Mouse (Mus musculus): ENCODE results near the gene Pithd1.
"Not testable (repeated sequence)": the region's sequence is repeated elsewhere in the genome, so short reads cannot be mapped to it uniquely, and the experiment has no call there.

Pithd1 gene

GRCm38 (mm10) chr4:135960717-135961116 is 26.3 kb downstream of the Pithd1 start:
- peak; percentile 72 to 86 for DNase-seq

GRCm38 (mm10) chr4:135958354-135958753 is 28.7 kb downstream of the Pithd1 start:
- DNase-seq: peak in 1 of 2 experiments; percentile 51

- DNase-seq: no peak
Measured at GRCm38 (mm10) chr4:135955886-135956285, 31.2 kb downstream of the Pithd1 start.

- DNase-seq: peak; percentile 49 to 82
Measured at GRCm38 (mm10) chr4:135954241-135954640, 32.8 kb downstream of the Pithd1 start.

- DNase-seq: no peak
Measured at GRCm38 (mm10) chr4:135953179-135953578, 33.9 kb downstream of the Pithd1 start.

- no peak for DNase-seq
Measured at GRCm38 (mm10) chr4:135951505-135951904, 35.6 kb downstream of the Pithd1 start.

- DNase-seq: no peak
Measured at GRCm38 (mm10) chr4:135950365-135950764, 36.7 kb downstream of the Pithd1 start.

- DNase-seq: no peak
Measured at GRCm38 (mm10) chr4:135949911-135950310, 37.2 kb downstream of the Pithd1 start.

- DNase-seq: peak; percentile 46 to 61
Measured at GRCm38 (mm10) chr4:135949475-135949874, 37.6 kb downstream of the Pithd1 start.

GRCm38 (mm10) chr4:135948142-135948541 is 38.9 kb downstream of the Pithd1 start:
- DNase-seq: no peak

GRCm38 (mm10) chr4:135946659-135947301 is 40.3 kb downstream of the Pithd1 start:
- DNase-seq: no peak

- peak; percentile 96 to 97 for DNase-seq
Measured at GRCm38 (mm10) chr4:135946278-135946658, 40.8 kb downstream of the Pithd1 start, which contains the start of gene Hmgcl. Hmgcl (plus strand) TSS chr4:135946448.

GRCm38 (mm10) chr4:135945706-135946105 is 41.4 kb downstream of the Pithd1 start:
- DNase-seq: no peak

- DNase-seq: no peak
Measured at GRCm38 (mm10) chr4:135943389-135943788, 43.7 kb downstream of the Pithd1 start.

GRCm38 (mm10) chr4:135942193-135942592 is 44.9 kb downstream of the Pithd1 start:
- no peak for DNase-seq

GRCm38 (mm10) chr4:135941026-135941425 is 46.0 kb downstream of the Pithd1 start:
- not testable (repeated sequence) for DNase-seq

- no peak for DNase-seq
Measured at GRCm38 (mm10) chr4:135938858-135939257, 48.2 kb downstream of the Pithd1 start.

- peak in 1 of 2 experiments; percentile 57 for DNase-seq
Measured at GRCm38 (mm10) chr4:135935502-135935901, 51.6 kb downstream of the Pithd1 start.

GRCm38 (mm10) chr4:135934708-135935500 is 52.2 kb downstream of the Pithd1 start:
- no peak for DNase-seq

- peak in 1 of 2 experiments; percentile 35 for DNase-seq
Measured at GRCm38 (mm10) chr4:135931832-135932231, 55.2 kb downstream of the Pithd1 start.

GRCm38 (mm10) chr4:135930239-135930638 is 56.8 kb downstream of the Pithd1 start:
- DNase-seq: no peak

- no peak for DNase-seq
Measured at GRCm38 (mm10) chr4:135929828-135930227, 57.2 kb downstream of the Pithd1 start.

- no peak for DNase-seq
Measured at GRCm38 (mm10) chr4:135929405-135929804, 57.7 kb downstream of the Pithd1 start.

- DNase-seq: no peak
Measured at GRCm38 (mm10) chr4:135928376-135928775, 58.7 kb downstream of the Pithd1 start.
